Mouse (Mus musculus) monocyte, adult 5-6 weeks (primary cell): ENCODE measurements around the gene Cyp2f2. TPM values are rescaled to one million over a fixed set of nuclear protein-coding genes. Genes with fewer than 3 reads are reported as not detected.

Experiments used
- ATAC-seq: fragments of 153-309, 156-312 bp; replicated peaks from 2 replicates; pipeline ENCODE4 v1.8.0; 2017; ENCODE audit warnings: mild to moderate bottlenecking; ENCODE audit not compliant: low TSS enrichment, insufficient number of reproducible peaks, severe bottlenecking, poor library complexity, low FRiP score
- total RNA-seq: library from RNA; stranded (forward); fragments of 200-1000, 200-491, 200-594 nt; gene quantifications from 3 replicates; pipeline ENCODE4 v1.2.3, GENCODE M21; 2017

Cyp2f2 gene
- total RNA-seq, 1 experiment from 2014 or later: not detected

DNA sequence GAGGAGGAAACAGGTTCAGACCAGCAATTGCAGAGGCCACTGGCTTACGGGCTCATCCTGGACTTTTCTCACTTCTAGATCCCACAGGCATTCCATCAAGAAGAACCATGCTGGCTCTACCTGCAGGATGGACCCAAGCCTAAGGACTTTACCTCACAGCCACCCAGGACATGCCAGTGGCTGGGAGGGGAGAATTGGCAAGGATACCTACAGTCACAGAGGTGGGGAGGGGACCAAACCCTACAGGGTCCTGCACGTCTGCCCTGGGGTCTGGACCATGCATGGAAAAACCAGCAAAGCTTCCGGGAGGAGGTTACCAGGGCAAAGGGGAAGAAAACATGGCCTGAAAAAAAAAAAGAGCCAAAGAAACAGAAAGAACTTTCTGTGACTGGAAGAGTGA is 51.3 kb downstream of the Cyp2f2 start:
- no peak for ATAC-seq

GRCm38 (mm10) chr7:27174496-27174895 is 54.8 kb downstream of the Cyp2f2 start:
- no peak for ATAC-seq

DNA sequence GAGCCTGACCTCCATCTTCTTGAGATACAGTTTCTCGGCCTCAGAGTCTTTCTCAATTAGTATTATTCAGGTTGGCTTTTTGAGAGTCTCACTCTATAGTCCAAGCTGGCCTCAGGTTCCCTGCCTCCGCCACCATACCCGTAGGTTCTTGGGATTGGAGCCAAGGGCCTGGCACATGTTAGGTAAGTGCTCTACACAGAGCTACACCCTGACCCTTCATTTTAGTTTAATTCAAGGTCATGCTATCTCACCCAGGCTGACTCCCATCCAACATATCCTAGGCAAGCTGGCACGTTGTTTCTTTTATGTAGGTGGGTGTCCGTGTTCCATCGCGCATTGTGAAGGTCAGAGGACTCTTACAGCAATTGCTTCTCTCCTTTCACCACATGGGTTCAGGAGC is 55.2 kb downstream of the Cyp2f2 start:
- no peak for ATAC-seq

- no peak for ATAC-seq
Measured at GRCm38 (mm10) chr7:27177942-27178323, 58.2 kb downstream of the Cyp2f2 start.

GRCm38 (mm10) chr7:27178324-27179216 is 58.9 kb downstream of the Cyp2f2 start, which contains the start of gene Rab4b:
Gene Rab4b (minus strand): TSS chr7:27178896.
- peak; percentile 97 for ATAC-seq

GRCm38 (mm10) chr7:27179217-27179918 is 59.7 kb downstream of the Cyp2f2 start:
- ATAC-seq: no peak

GRCm38 (mm10) chr7:27180036-27180435 is 60.3 kb downstream of the Cyp2f2 start:
- ATAC-seq: no peak

- ATAC-seq: no peak
Measured at GRCm38 (mm10) chr7:27180837-27181695, 61.4 kb downstream of the Cyp2f2 start, which contains the start of the genes Gm21983 and Mia. Gene Gm21983 (minus strand): TSS chr7:27181086. Gene Mia (minus strand): TSS chr7:27181157.

DNA sequence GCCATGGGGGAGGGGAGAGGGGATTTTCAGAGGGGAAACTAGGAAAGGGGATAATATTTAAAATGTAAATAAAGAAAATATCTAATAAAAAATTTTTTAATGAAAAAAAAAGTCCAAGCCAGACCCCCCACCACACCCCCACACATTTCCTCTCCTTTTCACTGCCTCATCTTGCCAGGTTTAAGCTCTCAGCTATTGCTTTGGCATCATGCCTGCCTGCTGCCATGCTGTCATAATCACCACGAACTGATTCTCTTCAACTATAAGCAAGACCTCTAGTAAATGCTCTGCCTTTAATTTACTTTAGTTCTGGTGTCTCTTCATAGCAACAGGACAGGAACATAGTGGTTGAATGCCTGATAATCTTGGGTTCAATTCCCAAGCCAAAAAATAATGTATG is 62.8 kb downstream of the Cyp2f2 start:
- no peak for ATAC-seq

Other genes with a start within 250 kb of the Cyp2f2 start
- gene Cyp2a22, start 180.5 kb upstream of the Cyp2f2 start, total RNA-seq: not detected in 3 replicates
- not detected in 3 replicates for gene Cyp2a12, start 90.8 kb upstream of the Cyp2f2 start, total RNA-seq
- not detected in 3 replicates for gene Cyp2t4, start 33.8 kb downstream of the Cyp2f2 start, total RNA-seq
- gene Egln2, start 46.9 kb downstream of the Cyp2f2 start, total RNA-seq: 51.9 to 73.8 TPM (median 54.0 TPM) in 3 replicates
- gene Rab4b, start 59.0 kb downstream of the Cyp2f2 start, total RNA-seq: 19.0 to 40.2 TPM (median 40.1 TPM) in 3 replicates
- gene Gm21983, start 61.2 kb downstream of the Cyp2f2 start, total RNA-seq: not detected in 3 replicates
- gene Mia, start 61.2 kb downstream of the Cyp2f2 start, total RNA-seq: 2.7 TPM in 1 of 3 replicates, not detected in the others
- gene BC024978, start 75.9 kb downstream of the Cyp2f2 start, total RNA-seq: 0.53 to 4.7 TPM (median 1.0 TPM) in 3 replicates
- gene Snrpa, start 76.4 kb downstream of the Cyp2f2 start, total RNA-seq: 29.2 to 37.2 TPM (median 29.4 TPM) in 3 replicates
- gene Itpkc, start 108.8 kb downstream of the Cyp2f2 start, total RNA-seq: 6.7 to 9.7 TPM (median 9.1 TPM) in 3 replicates
- gene Coq8b, start 113.1 kb downstream of the Cyp2f2 start, total RNA-seq: 7.0 to 22.6 TPM (median 19.4 TPM) in 3 replicates
- gene Numbl, start 138.5 kb downstream of the Cyp2f2 start, total RNA-seq: 1.2 to 2.5 TPM (median 2.1 TPM) in 3 replicates
- 0.68 TPM in 1 of 3 replicates, not detected in the others for gene Ltbp4, start 217.8 kb downstream of the Cyp2f2 start, total RNA-seq
- gene Shkbp1, start 236.1 kb downstream of the Cyp2f2 start, total RNA-seq: 33.3 to 47.0 TPM (median 39.9 TPM) in 3 replicates
- gene Gm20479, start 237.5 kb downstream of the Cyp2f2 start, total RNA-seq: not detected in 3 replicates